Mouse (Mus musculus) heart, embryonic 12.5 days (tissue): Measurements from ENCODE around the gene Mospd3. TPM values are rescaled to one million over a fixed set of nuclear protein-coding genes. Genes with fewer than 3 reads are reported as not detected.
A peak's percentile ranks its signal among the peaks of the same experiment; 100 is the strongest.

Experiments used
- ATAC-seq: fragments of 200-750 bp; cut with Nextera tagmentation; 2 replicates; pipeline ENCODE4 v1.8.0; 2017; ENCODE audit warnings: moderate TSS enrichment, moderate library complexity; ENCODE audit not compliant: insufficient number of reproducible peaks, low FRiP score
- H3K27ac ChIP-seq: fragments of 300-500 bp; sonication (generic); 2 replicates; pipeline ENCODE4 v1.5.1; 2016; ENCODE audit warnings: mild to moderate bottlenecking, moderate library complexity; ENCODE audit not compliant: poor library complexity, severe bottlenecking
- H3K27me3 ChIP-seq: fragments of 300-500 bp; sonication (generic); replicated peaks from 2 replicates; pipeline ENCODE4 v1.6.1; 2016; ENCODE audit warnings: mild to moderate bottlenecking, moderate library complexity
- H3K36me3 ChIP-seq: fragments of 300-500 bp; sonication (generic); 2 replicates; pipeline ENCODE4 v1.6.1; 2016; ENCODE audit warnings: mild to moderate bottlenecking, moderate library complexity
- H3K4me1 ChIP-seq: fragments of 300-500 bp; sonication (generic); replicated peaks from 2 replicates; pipeline ENCODE4 v1.6.1; 2016; ENCODE audit warnings: mild to moderate bottlenecking
- H3K4me2 ChIP-seq: fragments of 300-500 bp; sonication (generic); 2 replicates; pipeline ENCODE4 v1.6.1; 2016; ENCODE audit warnings: mild to moderate bottlenecking, moderate library complexity
- H3K4me3 ChIP-seq: fragments of 300-500 bp; sonication (generic); 2 replicates; pipeline ENCODE4 v1.5.1; 2016; ENCODE audit warnings: mild to moderate bottlenecking
- H3K9ac ChIP-seq: fragments of 300-500 bp; sonication (generic); 2 replicates; pipeline ENCODE4 v1.6.1; 2016; ENCODE audit warnings: mild to moderate bottlenecking, moderate library complexity
- H3K9me3 ChIP-seq: fragments of 300-500 bp; sonication (generic); replicated peaks from 2 replicates; pipeline ENCODE4 v1.6.1; 2016; ENCODE audit warnings: mild to moderate bottlenecking, moderate library complexity
- WGBS: fragments of 180-500 bp; shearing (Covaris S2); methylation state at CpG from one replicate; pipeline ENCODE4 v1.1.7; 2016; 5-methylcytosine and 5-hydroxymethylcytosine counted together
- polyA plus RNA-seq: library from polyadenylated mRNA; unstranded; fragments of >200 nt; fragmentation: Nextera tagmentation; extraction: Ambion mirVana; gene quantifications from 2 replicates; pipeline ENCODE4 v1.2.1, GENCODE M21; 2016

Gene Mospd3
- polyA plus RNA-seq, 1 experiment from 2014 or later = 18.7 TPM

- no peak for ATAC-seq
- Histone ChIP-seq H3K4me2 (no peak overlapping the region), H3K9ac (no peak overlapping the region), H3K27me3 (no peaks in the 10 kb centered on the region), H3K27ac (no peak overlapping the region), H3K9me3 (no peaks in the 10 kb centered on the region), H3K4me3 (no peak overlapping the region), H3K36me3 (peaks cover 55% of the 10 kb centered on the region), H3K4me1 (peaks cover 28% of the 10 kb centered on the region)
- WGBS = 66% methylated on average over 12 of the region's 12 CpGs
Measured at GRCm38 (mm10) chr5:137633397-137634084, 32.7 kb upstream of the Mospd3 start.

DNA sequence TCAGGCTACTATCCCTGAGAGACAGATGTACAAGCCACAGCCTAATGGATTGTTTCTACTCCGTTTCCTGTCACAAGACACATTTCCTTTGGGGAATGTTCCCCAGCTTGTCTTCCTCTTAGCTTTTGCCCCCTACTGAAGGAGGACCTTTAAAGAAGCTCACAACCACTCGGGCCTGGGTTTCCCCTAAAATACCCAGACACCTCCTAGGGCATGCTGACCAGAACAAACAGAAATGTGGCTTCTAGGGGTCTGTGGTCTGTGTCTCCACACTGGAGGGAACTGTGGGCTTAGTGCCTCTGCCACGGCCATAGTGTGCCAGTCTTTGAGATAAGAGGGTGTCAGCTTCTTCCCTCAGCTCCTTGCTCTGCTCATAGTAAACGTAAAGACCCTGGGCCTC, 30.7 kb upstream of the Mospd3 start:
- peak overlapping the region; percentile 79 for H3K9ac ChIP-seq
- peak overlapping the region; percentile 71; the same call in 1 of the 2 replicates for H3K27ac ChIP-seq
- no peaks in the 10 kb centered on the region for H3K9me3 ChIP-seq
- no peak for ATAC-seq
- peaks cover 36% of the 10 kb centered on the region for H3K36me3 ChIP-seq
- no peaks in the 10 kb centered on the region for H3K27me3 ChIP-seq
- H3K4me3 ChIP-seq = peak overlapping the region; percentile 73; the same call in 1 of the 2 replicates
- peak overlapping the region; percentile 83 for H3K4me2 ChIP-seq
- peaks cover 32% of the 10 kb centered on the region for H3K4me1 ChIP-seq
- 46% methylated on average over 4 of the region's 4 CpGs for WGBS

GRCm38 (mm10) chr5:137631171-137631570, 30.3 kb upstream of the Mospd3 start:
- 57% methylated on average over 9 of the region's 9 CpGs for WGBS
- no peak for ATAC-seq
- H3K4me1 ChIP-seq = peaks cover 32% of the 10 kb centered on the region
- peak overlapping the region; percentile 83 for H3K4me2 ChIP-seq
- peaks cover 31% of the 10 kb centered on the region for H3K36me3 ChIP-seq
- H3K4me3 ChIP-seq = peak overlapping the region; percentile 73
- no peaks in the 10 kb centered on the region for H3K27me3 ChIP-seq
- H3K9ac ChIP-seq = peak overlapping the region; percentile 79
- peak overlapping the region; percentile 71 for H3K27ac ChIP-seq
- H3K9me3 ChIP-seq = no peaks in the 10 kb centered on the region

DNA sequence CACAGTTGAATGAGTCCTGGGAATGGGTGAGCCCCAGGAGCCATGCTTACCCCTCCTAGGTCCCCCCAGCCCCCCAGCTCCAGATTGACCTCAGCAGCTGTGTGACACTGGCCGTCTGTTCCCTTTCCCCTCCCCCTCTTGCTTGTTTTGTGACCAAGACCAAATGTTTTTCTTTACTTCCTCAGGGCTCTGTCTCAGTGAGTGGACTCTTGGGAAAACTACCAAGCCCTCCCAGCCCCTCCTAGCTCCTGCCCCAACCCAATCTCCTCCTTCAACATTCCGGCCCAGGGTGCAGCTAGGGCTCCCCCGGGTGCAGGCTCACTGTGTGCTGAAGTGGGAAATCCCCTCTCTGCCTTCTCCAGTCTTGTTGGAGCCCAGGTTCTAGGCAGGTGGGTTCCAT, 29.7 kb upstream of the Mospd3 start:
- Histone ChIP-seq H3K9me3 (no peaks in the 10 kb centered on the region), H3K27me3 (no peaks in the 10 kb centered on the region), H3K4me2 (peak overlapping the region; percentile 83), H3K4me3 (peak overlapping the region; percentile 73), H3K36me3 (peaks cover 26% of the 10 kb centered on the region), H3K9ac (peak overlapping the region; percentile 79), H3K27ac (peak overlapping the region; percentile 71), H3K4me1 (peaks cover 32% of the 10 kb centered on the region)
- WGBS = 31% methylated on average over 3 of the region's 3 CpGs
- ATAC-seq = no peak

DNA sequence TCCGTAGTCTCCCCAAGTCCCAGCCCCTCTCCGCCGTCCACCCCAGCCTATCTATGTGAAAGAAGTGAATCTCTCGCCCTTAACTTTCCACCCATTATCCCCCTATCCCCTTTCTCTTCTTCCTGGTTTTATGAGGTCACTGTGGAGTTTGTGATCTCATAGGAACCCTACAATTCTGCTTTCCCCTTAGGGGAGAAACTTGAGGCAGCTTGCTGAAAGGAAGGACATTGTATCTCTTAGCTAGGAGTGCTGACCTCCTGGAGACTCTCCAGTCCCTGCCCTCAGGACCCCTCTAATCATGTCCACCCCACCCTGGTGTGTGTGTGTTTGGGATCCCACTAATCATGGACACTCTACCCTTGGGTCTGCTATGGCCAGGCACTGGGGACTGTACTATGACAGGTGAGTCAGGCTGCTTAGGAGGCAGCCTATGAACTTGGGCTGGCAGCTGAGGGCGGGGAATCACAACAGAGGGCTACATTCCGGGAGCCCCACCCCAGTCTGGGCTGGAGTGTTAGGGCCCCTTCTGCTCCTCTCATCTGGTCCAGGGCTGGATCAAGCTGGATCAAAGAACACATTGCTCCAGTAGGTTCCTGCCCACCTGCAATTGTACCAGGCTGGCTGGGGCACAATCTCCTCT, 29.2 kb upstream of the Mospd3 start:
- Histone ChIP-seq H3K4me2 (peak overlapping the region; percentile 83), H3K27ac (peak overlapping the region; percentile 89), H3K4me3 (peak overlapping the region; percentile 73), H3K4me1 (peaks cover 32% of the 10 kb centered on the region), H3K36me3 (peaks cover 20% of the 10 kb centered on the region), H3K9ac (peak overlapping the region; percentile 79), H3K27me3 (no peaks in the 10 kb centered on the region), H3K9me3 (no peaks in the 10 kb centered on the region)
- 18% methylated on average over 6 of the region's 6 CpGs for WGBS
- no peak for ATAC-seq

- no peaks in the 10 kb centered on the region for H3K27me3 ChIP-seq
- peak overlapping the region; percentile 73 for H3K4me3 ChIP-seq
- peaks cover 14% of the 10 kb centered on the region for H3K36me3 ChIP-seq
- H3K4me2 ChIP-seq = peak overlapping the region; percentile 83
- peaks cover 37% of the 10 kb centered on the region for H3K4me1 ChIP-seq
- H3K27ac ChIP-seq = peak overlapping the region; percentile 89
- WGBS = under 1% methylated on average over 23 of the region's 23 CpGs
- ATAC-seq = peak; percentile 55
- no peaks in the 10 kb centered on the region for H3K9me3 ChIP-seq
- H3K9ac ChIP-seq = peak overlapping the region; percentile 79
Measured at GRCm38 (mm10) chr5:137629306-137629721, 28.5 kb upstream of the Mospd3 start.

DNA sequence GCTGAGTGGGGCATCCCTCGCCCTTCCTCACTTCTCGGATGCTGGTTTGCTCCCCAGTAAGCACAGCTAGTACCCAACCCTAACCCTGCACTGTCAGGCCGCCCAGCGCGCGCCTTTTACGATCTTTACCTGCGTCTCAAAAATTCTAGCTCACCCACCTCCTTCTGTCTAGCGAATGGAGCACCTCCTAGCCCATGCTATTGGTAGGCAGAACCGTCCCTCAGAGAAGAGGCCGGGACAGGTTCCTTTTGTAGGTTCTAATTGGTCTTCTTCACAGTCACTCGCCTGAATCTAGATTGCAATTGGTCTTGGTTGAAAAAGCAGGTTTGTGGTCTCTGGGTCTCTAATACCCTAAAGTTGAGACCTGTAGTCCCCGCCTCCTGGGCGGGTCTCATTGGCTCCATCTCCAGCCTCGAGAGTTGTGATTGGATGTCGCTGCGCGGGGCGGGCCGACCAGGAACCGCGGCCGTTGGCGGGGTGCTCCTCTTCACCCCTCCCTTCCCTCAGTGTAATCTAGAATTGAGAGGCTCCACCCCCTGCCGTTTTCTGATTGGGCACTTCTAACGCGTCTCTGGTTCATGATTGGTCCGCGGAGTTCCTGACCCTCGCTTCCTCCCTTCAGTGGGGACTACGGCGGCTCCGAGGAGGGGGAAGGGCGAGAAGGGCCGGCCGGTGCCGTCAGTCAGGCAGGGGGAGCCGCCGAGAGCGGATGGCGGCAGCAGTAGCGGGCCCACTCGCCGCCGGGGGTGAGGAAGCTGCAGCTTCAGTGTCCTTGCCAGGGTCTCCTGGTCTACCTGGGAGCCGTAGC, 27.8 kb upstream of the Mospd3 start, which contains the start of the genes Fbxo24, Lrch4 and Gm20605:
Gene Fbxo24 (minus strand): TSS at position 505 of the 808 bp plus-strand sequence.
Gene Lrch4 (plus strand): TSS at position 624 of the 808 bp plus-strand sequence.
Gene Gm20605 (plus strand): TSS at position 678 of the 808 bp plus-strand sequence.
- peaks cover 37% of the 10 kb centered on the region for H3K4me1 ChIP-seq
- ATAC-seq = peak; percentile 98
- peaks cover 8% of the 10 kb centered on the region for H3K36me3 ChIP-seq
- H3K27ac ChIP-seq = peak within 1 kb of the TSS; percentile 89
- peak within 1 kb of the TSS; percentile 73 for H3K4me3 ChIP-seq
- H3K9ac ChIP-seq = peak within 1 kb of the TSS; percentile 79
- no peaks in the 10 kb centered on the region for H3K9me3 ChIP-seq
- peak within 1 kb of the TSS; percentile 83 for H3K4me2 ChIP-seq
- H3K27me3 ChIP-seq = no peaks in the 10 kb centered on the region
- WGBS = under 1% methylated on average over 45 of the region's 46 CpGs

DNA sequence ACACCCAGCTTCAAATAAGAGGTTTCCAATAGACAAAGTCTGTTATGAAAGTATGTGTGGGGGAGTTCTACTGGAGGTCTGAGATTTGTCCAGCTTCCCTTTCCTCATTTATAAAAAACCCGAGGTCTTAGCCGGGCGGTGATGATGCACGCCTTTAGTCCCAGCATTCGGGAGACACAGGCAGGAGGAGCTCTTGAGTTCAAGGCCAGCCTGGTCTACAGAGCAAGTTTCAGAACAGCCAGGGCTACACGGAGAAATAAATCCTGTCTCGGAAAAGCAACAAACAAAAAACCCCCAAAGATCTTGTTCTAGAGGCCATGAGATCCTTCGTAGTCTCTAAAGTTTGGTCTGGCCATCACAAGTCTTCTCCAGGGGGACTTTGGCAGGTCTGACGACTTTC, 27.1 kb upstream of the Mospd3 start:
- peak overlapping the region; percentile 69 for H3K4me2 ChIP-seq
- peak overlapping the region; percentile 58 for H3K4me3 ChIP-seq
- H3K27me3 ChIP-seq = no peaks in the 10 kb centered on the region
- H3K36me3 ChIP-seq = 0 out of 2 replicates have a peak, but pooled peaks cover 4% of the 10 kb centered on the region
- H3K9ac ChIP-seq = peak overlapping the region; percentile 72
- 3% methylated on average over 9 of the region's 9 CpGs for WGBS
- peak overlapping the region; percentile 86 for H3K27ac ChIP-seq
- no peak for ATAC-seq
- no peaks in the 10 kb centered on the region for H3K9me3 ChIP-seq
- H3K4me1 ChIP-seq = peaks cover 37% of the 10 kb centered on the region

- H3K27me3 ChIP-seq = no peaks in the 10 kb centered on the region
- H3K4me1 ChIP-seq = peaks cover 8% of the 10 kb centered on the region; the same call in 1 of the 2 replicates
- no peak overlapping the region for H3K4me2 ChIP-seq
- ATAC-seq = no peak
- no peak overlapping the region for H3K9ac ChIP-seq
- H3K4me3 ChIP-seq = no peak overlapping the region
- H3K27ac ChIP-seq = no peak overlapping the region
- no peaks in the 10 kb centered on the region for H3K9me3 ChIP-seq
- WGBS = 80% methylated on average over 11 of the region's 11 CpGs
- H3K36me3 ChIP-seq = no peaks in the 10 kb centered on the region
Measured at GRCm38 (mm10) chr5:137623937-137624530, 23.2 kb upstream of the Mospd3 start.

GRCm38 (mm10) chr5:137615347-137615746, 14.5 kb upstream of the Mospd3 start:
- Histone ChIP-seq H3K9ac (no peak overlapping the region), H3K4me2 (no peak overlapping the region), H3K36me3 (no peaks in the 10 kb centered on the region), H3K9me3 (no peaks in the 10 kb centered on the region), H3K4me1 (peaks cover 40% of the 10 kb centered on the region), H3K4me3 (no peak overlapping the region), H3K27ac (no peak overlapping the region), H3K27me3 (no peaks in the 10 kb centered on the region)
- 82% methylated on average over 7 of the region's 7 CpGs for WGBS
- ATAC-seq = no peak
